In the genomic region with DNA sequence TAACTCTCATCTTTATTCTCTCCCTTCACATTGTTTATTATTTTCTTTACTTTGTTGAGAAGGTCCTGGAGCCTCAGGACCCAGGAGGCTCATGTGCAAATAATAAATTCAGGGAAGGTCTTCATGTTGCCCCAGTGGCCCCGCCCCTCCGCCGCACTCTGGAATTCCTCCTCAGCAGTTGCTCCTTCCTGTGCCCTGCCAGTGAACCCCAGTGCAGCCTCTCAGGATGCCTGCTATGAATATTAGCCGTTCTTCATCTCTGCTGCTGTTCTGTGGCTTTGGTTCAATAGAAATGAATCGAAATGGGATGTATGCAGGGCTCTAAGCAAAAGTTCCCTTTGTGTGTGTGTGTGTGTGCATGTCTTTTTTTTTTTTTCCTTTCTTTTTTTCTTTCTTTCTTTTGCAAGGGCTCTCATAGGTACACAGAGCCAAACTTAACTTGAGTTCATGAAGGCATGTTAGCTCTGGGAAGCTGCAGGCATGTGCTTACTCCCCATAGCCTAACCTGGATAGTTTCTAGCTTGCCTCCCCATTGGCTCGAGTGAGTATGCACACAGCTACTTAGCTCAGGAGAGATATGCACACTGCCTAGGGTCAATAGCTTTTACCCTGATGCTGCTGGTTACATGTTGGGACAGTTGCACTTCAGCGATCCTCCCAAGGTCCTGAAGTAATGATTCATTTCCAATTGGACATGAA, we compare ENCODE assay signal across 13 mouse cellular contexts.
DNase-seq lines count a peak whose midpoint lies in the region; ATAC-seq lines count a peak whose summit lies in the region.
"Had no signal": no experiment of that assay in that cellular context is flagged by ENCODE, and none has a peak within 500 bp of the region (broad histone marks: within the 10 kb centered on the region; RNA-seq: fewer than 3 reads in every experiment).

No protein-coding gene starts in this region.

- no peaks in the 10 kb centered on the region for H3K9me3 ChIP-seq in lung, embryonic 16.5 days (ENCODE audit: control insufficient read depth, low read length)
- no peaks in the 10 kb centered on the region for H3K9me3 ChIP-seq in stomach, embryonic 16.5 days (replicated peaks; ENCODE audit: control insufficient read depth, low read length)
- H3K9me3 ChIP-seq: hindbrain, embryonic 15.5 days; midbrain, embryonic 13.5 days had no signal

- H3K27me3 ChIP-seq in lung, embryonic 16.5 days (ENCODE audit: control insufficient read depth, insufficient read depth, low read depth, low read length) = no peaks in the 10 kb centered on the region
- no peaks in the 10 kb centered on the region for H3K27me3 ChIP-seq in stomach, embryonic 16.5 days (ENCODE audit: control insufficient read depth, insufficient read depth, low read length)
- H3K27me3 ChIP-seq: hindbrain, embryonic 15.5 days; midbrain, embryonic 13.5 days had no signal

- peak; percentile 84 for DNase-seq in heart, adult 11 months
- DNase-seq in heart, postnatal 4 days = no peak
- no peak for DNase-seq in lung, postnatal 10 days
- DNase-seq in kidney, postnatal 10 days = peak; percentile 68
- DNase-seq in cerebellum, postnatal 10 days = no peak
- no peak for DNase-seq in left cerebral cortex, adult 9 months (ENCODE audit: low spot score in 2 of 2)
- DNase-seq: forebrain, postnatal 0 days; heart, adult 2 months; right cerebral cortex, postnatal 14 days had no signal

- 24% methylated on average over 7 of the region's 7 CpGs for WGBS in lung, embryonic 16.5 days
- 33% methylated on average over 7 of the region's 7 CpGs for WGBS in stomach, embryonic 16.5 days

- no peak overlapping the region for H3K9ac ChIP-seq in lung, embryonic 16.5 days (ENCODE audit: low read length)
- H3K9ac ChIP-seq in stomach, embryonic 16.5 days (ENCODE audit: low read length) = no peak overlapping the region
- H3K9ac ChIP-seq: forebrain, postnatal 0 days; hindbrain, embryonic 15.5 days; midbrain, embryonic 13.5 days had no signal

- no peak overlapping the region for H3K4me3 ChIP-seq in lung, embryonic 16.5 days (ENCODE audit: low read length)
- no peak overlapping the region for H3K4me3 ChIP-seq in stomach, embryonic 16.5 days (replicated peaks; ENCODE audit: low read length)
- H3K4me3 ChIP-seq: heart, adult 2 months; hindbrain, embryonic 15.5 days; midbrain, embryonic 13.5 days had no signal

- H3K27ac ChIP-seq in lung, embryonic 16.5 days (ENCODE audit: low read length) = no peak overlapping the region
- H3K27ac ChIP-seq in stomach, embryonic 16.5 days (ENCODE audit: low read length) = peak overlapping the region; percentile 21; the same call in 1 of the 2 replicates
- H3K27ac ChIP-seq: heart, adult 2 months; hindbrain, embryonic 15.5 days; midbrain, embryonic 13.5 days had no signal

- H3K4me1 ChIP-seq in lung, embryonic 16.5 days (replicated peaks; ENCODE audit: control insufficient read depth, insufficient read depth, low read length) = peaks cover 7% of the 10 kb centered on the region; the same call in 1 of the 2 replicates
- H3K4me1 ChIP-seq in stomach, embryonic 16.5 days (ENCODE audit: control insufficient read depth, insufficient read depth, low read length) = peaks cover 12% of the 10 kb centered on the region; the same call in 1 of the 2 replicates
- H3K4me1 ChIP-seq: hindbrain, embryonic 15.5 days; midbrain, embryonic 13.5 days had no signal

- H3K36me3 ChIP-seq in lung, embryonic 16.5 days (ENCODE audit: control insufficient read depth, insufficient read depth, low read length) = no peaks in the 10 kb centered on the region
- no peaks in the 10 kb centered on the region for H3K36me3 ChIP-seq in stomach, embryonic 16.5 days (ENCODE audit: control insufficient read depth, insufficient read depth, low read length)
- H3K36me3 ChIP-seq: hindbrain, embryonic 15.5 days; midbrain, embryonic 13.5 days had no signal

- ATAC-seq in lung, embryonic 16.5 days (ENCODE audit: low read depth) = peak; percentile 49; the same call in 1 of the 2 replicates
- no peak for ATAC-seq in stomach, embryonic 16.5 days (ENCODE audit: insufficient read depth, low FRiP score)
- ATAC-seq: forebrain, postnatal 0 days; midbrain, embryonic 13.5 days had no signal

- H3K4me2 ChIP-seq in lung, embryonic 16.5 days (ENCODE audit: low read depth, low read length) = no peak overlapping the region
- H3K4me2 ChIP-seq in stomach, embryonic 16.5 days (ENCODE audit: low read depth, low read length) = no peak overlapping the region
- H3K4me2 ChIP-seq: hindbrain, embryonic 15.5 days; midbrain, embryonic 13.5 days had no signal

Comparison
In these comparisons a context has a peak if more than half of its experiments do, and no peak if none do; other contexts are left out.
1. DNase-seq: peak in heart, adult 11 months (single experiment) and kidney, postnatal 10 days (single experiment); none in heart, postnatal 4 days (single experiment), lung, postnatal 10 days (single experiment), cerebellum, postnatal 10 days (0 of 2) and left cerebral cortex, adult 9 months (0 of 2).